Mouse (Mus musculus): ENCODE measurements at regions not wholly inside any gene's neighbourhood (a gene's known extent, or its start where the extent isn't known, plus 50 kb on each side); places are given as distances from the start of the nearest gene placed in this dataset.

GRCm38 (mm10) chr10:119114653-119115052 is 125.2 kb downstream of the Cand1 start:
- Histone ChIP-seq H3K9me3 (ENCODE audit: low read length) (no peaks in the 10 kb centered on the region), H3K36me3 (replicated peaks; ENCODE audit: insufficient read depth, low read length) (no peaks in the 10 kb centered on the region), H3K4me1 (ENCODE audit: insufficient read depth) (0 out of 2 replicates have a peak, but pooled peaks cover 9% of the 10 kb centered on the region), H3K4me2 (ENCODE audit: low read depth, low read length) (peak overlapping the region; percentile 22), H3K27ac (ENCODE audit: low read depth) (0 out of 2 replicates have a peak overlapping the region, but pooled peaks have one; percentile 40), H3K4me3 (ENCODE audit: low read depth, low read length) (no peak overlapping the region), H3K9ac (replicated peaks) (no peak overlapping the region), H3K27me3 (ENCODE audit: insufficient read depth, low read length) (no peaks in the 10 kb centered on the region)
- DNase-seq: peak; percentile 17
- 15% methylated on average over 10 of the region's 10 CpGs for WGBS (ENCODE audit: insufficient replicate concordance)
- peak; percentile 55; the same call in 1 of the 2 replicates for TF ChIP-seq EP300 (IDR thresholded peaks at IDR 0.05; ENCODE audit: low read depth)
- no peak for TF ChIP-seq CTCF (IDR thresholded peaks at IDR 0.05; ENCODE audit: low read depth)
- ATAC-seq: peak; percentile 83

- TF ChIP-seq CTCF (IDR thresholded peaks at IDR 0.05; ENCODE audit: low read depth) (no peak), EP300 (IDR thresholded peaks at IDR 0.05; ENCODE audit: low read depth) (no peak)
- WGBS (ENCODE audit: insufficient replicate concordance): 66% methylated on average over 2 of the region's 2 CpGs
- H3K4me1 ChIP-seq (ENCODE audit: insufficient read depth): 0 out of 2 replicates have a peak, but pooled peaks cover 9% of the 10 kb centered on the region
Measured at GRCm38 (mm10) chr10:119111886-119112285, 128.0 kb downstream of the Cand1 start.

GRCm38 (mm10) chr10:119111409-119111808 is 128.4 kb downstream of the Cand1 start:
- ATAC-seq: no peak
- H3K9me3 ChIP-seq (ENCODE audit: low read length): no peaks in the 10 kb centered on the region
- TF ChIP-seq CTCF (IDR thresholded peaks at IDR 0.05; ENCODE audit: low read depth): no peak
- TF ChIP-seq EP300 (IDR thresholded peaks at IDR 0.05; ENCODE audit: low read depth): no peak
- H3K27me3 ChIP-seq (ENCODE audit: insufficient read depth, low read length): no peaks in the 10 kb centered on the region
- 82% methylated on average over 3 of the region's 3 CpGs for WGBS (ENCODE audit: insufficient replicate concordance)
- DNase-seq: no peak
- H3K27ac ChIP-seq (ENCODE audit: low read depth): no peak overlapping the region
- H3K4me3 ChIP-seq (ENCODE audit: low read depth, low read length): no peak overlapping the region
- H3K9ac ChIP-seq (replicated peaks): no peak overlapping the region
- H3K4me2 ChIP-seq (ENCODE audit: low read depth, low read length): no peak overlapping the region
- H3K4me1 ChIP-seq (ENCODE audit: insufficient read depth): 0 out of 2 replicates have a peak, but pooled peaks cover 9% of the 10 kb centered on the region
- no peaks in the 10 kb centered on the region for H3K36me3 ChIP-seq (replicated peaks; ENCODE audit: insufficient read depth, low read length)

More at GRCm38 (mm10) chr10:119111886-119112285, 128.0 kb downstream of the Cand1 start:
- no peaks in the 10 kb centered on the region for H3K36me3 ChIP-seq (replicated peaks; ENCODE audit: insufficient read depth, low read length)
- DNase-seq (no peak), ATAC-seq (no peak)
- H3K4me2 ChIP-seq (ENCODE audit: low read depth, low read length): no peak overlapping the region
- no peak overlapping the region for H3K27ac ChIP-seq (ENCODE audit: low read depth)
- no peak overlapping the region for H3K4me3 ChIP-seq (ENCODE audit: low read depth, low read length)
- H3K27me3 ChIP-seq (ENCODE audit: insufficient read depth, low read length): no peaks in the 10 kb centered on the region
- H3K9me3 ChIP-seq (ENCODE audit: low read length): no peaks in the 10 kb centered on the region
- no peak overlapping the region for H3K9ac ChIP-seq (replicated peaks)

DNA sequence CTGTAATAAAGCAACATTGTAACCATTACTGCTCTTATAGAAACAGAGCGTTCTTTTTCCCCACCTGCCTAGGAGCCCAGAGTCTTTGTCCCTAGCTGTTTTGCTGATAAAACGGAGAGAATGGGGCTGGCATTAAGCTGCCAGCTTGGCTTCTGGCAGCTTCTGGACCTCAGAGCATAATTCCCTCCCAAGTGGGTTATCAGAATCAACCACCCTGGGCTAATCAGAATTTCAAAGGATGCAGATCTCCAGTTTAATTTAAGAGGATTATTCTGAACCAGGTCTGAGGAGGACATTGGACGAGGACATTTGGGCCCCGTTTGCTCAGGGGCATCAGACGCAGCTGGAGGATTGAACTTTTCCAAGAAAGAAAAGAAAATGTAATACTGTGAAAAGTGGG is 129.2 kb downstream of the Cand1 start:
- DNase-seq (no peak), ATAC-seq (no peak)
- Histone ChIP-seq H3K9ac (replicated peaks) (no peak overlapping the region), H3K27me3 (ENCODE audit: insufficient read depth, low read length) (no peaks in the 10 kb centered on the region), H3K4me3 (ENCODE audit: low read depth, low read length) (no peak overlapping the region), H3K4me2 (ENCODE audit: low read depth, low read length) (no peak overlapping the region), H3K27ac (ENCODE audit: low read depth) (no peak overlapping the region), H3K36me3 (replicated peaks; ENCODE audit: insufficient read depth, low read length) (no peaks in the 10 kb centered on the region), H3K4me1 (ENCODE audit: insufficient read depth) (0 out of 2 replicates have a peak, but pooled peaks cover 9% of the 10 kb centered on the region), H3K9me3 (ENCODE audit: low read length) (no peaks in the 10 kb centered on the region)
- TF ChIP-seq CTCF (IDR thresholded peaks at IDR 0.05; ENCODE audit: low read depth): no peak
- TF ChIP-seq EP300 (IDR thresholded peaks at IDR 0.05; ENCODE audit: low read depth): no peak
- 45% methylated on average over 5 of the region's 5 CpGs for WGBS (ENCODE audit: insufficient replicate concordance)

- no peaks in the 10 kb centered on the region for H3K27me3 ChIP-seq (ENCODE audit: insufficient read depth, low read length)
- no peaks in the 10 kb centered on the region for H3K9me3 ChIP-seq (ENCODE audit: low read length)
- no peak for TF ChIP-seq CTCF (IDR thresholded peaks at IDR 0.05; ENCODE audit: low read depth)
- TF ChIP-seq EP300 (IDR thresholded peaks at IDR 0.05; ENCODE audit: low read depth): no peak
- no peak overlapping the region for H3K9ac ChIP-seq (replicated peaks)
- 0 out of 2 replicates have a peak, but pooled peaks cover 6% of the 10 kb centered on the region for H3K4me1 ChIP-seq (ENCODE audit: insufficient read depth)
- ATAC-seq: no peak
- no peak for DNase-seq
- WGBS (ENCODE audit: insufficient replicate concordance): 76% methylated on average over 4 of the region's 4 CpGs
- H3K36me3 ChIP-seq (replicated peaks; ENCODE audit: insufficient read depth, low read length): no peaks in the 10 kb centered on the region
- H3K27ac ChIP-seq (ENCODE audit: low read depth): no peak overlapping the region
- H3K4me2 ChIP-seq (ENCODE audit: low read depth, low read length): no peak overlapping the region
- no peak overlapping the region for H3K4me3 ChIP-seq (ENCODE audit: low read depth, low read length)
Measured at GRCm38 (mm10) chr10:119109207-119109606, 130.6 kb downstream of the Cand1 start.

- no peaks in the 10 kb centered on the region for H3K36me3 ChIP-seq (replicated peaks; ENCODE audit: insufficient read depth, low read length)
- no peaks in the 10 kb centered on the region for H3K9me3 ChIP-seq (ENCODE audit: low read length)
- WGBS (ENCODE audit: insufficient replicate concordance): 70% methylated on average over 6 of the region's 6 CpGs
- 0 out of 2 replicates have a peak, but pooled peaks cover 6% of the 10 kb centered on the region for H3K4me1 ChIP-seq (ENCODE audit: insufficient read depth)
- TF ChIP-seq CTCF (IDR thresholded peaks at IDR 0.05; ENCODE audit: low read depth) (no peak), EP300 (IDR thresholded peaks at IDR 0.05; ENCODE audit: low read depth) (no peak)
- H3K4me2 ChIP-seq (ENCODE audit: low read depth, low read length): no peak overlapping the region
- H3K4me3 ChIP-seq (ENCODE audit: low read depth, low read length): no peak overlapping the region
- DNase-seq (no peak), ATAC-seq (no peak)
- H3K27ac ChIP-seq (ENCODE audit: low read depth): no peak overlapping the region
- no peak overlapping the region for H3K9ac ChIP-seq (replicated peaks)
- no peaks in the 10 kb centered on the region for H3K27me3 ChIP-seq (ENCODE audit: insufficient read depth, low read length)
Measured at GRCm38 (mm10) chr10:119107728-119108127, 132.1 kb downstream of the Cand1 start.

Data from liver, postnatal 0 days (tissue).